Mouse (Mus musculus): Measurements from ENCODE around the gene Grin2b. TPM values are rescaled to one million over a fixed set of nuclear protein-coding genes. Genes with fewer than 3 reads are reported as not detected.
A peak's percentile ranks its signal among the peaks of the same experiment; 100 is the strongest.

The Grin2b gene
- polyA plus RNA-seq, 1 experiment from 2014 or later, result 22.3 TPM

DNA sequence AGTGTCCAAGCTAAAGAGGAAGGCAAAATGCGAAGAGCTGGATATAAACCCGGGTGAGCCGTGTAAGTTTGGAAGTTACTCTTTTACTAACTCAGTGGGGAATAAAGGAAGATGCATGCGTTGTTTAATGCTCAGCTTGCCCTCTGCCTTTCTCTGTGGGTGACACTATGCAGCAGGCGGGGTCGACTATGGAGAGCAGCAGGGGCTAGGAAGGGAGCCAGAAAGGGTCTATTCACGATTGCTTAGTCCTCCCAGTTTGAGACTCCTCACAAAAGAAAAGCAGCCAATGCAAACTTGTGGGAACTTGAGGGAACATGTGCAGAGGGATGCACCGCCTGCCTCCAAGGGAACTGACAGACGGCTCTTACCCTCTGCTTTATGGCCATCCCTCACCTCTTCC, 211.5 kb downstream of the Grin2b start:
- H3K27ac ChIP-seq (ENCODE audit: low read depth, low read length), result no peak overlapping the region
- no peaks in the 10 kb centered on the region for H3K36me3 ChIP-seq (ENCODE audit: control insufficient read depth, insufficient read depth, low read length)
- no peak for ATAC-seq
- peak; percentile 48 for DNase-seq (ENCODE audit: low spot score)
- WGBS, result 23% methylated on average over 9 of the region's 9 CpGs
- H3K27me3 ChIP-seq (replicated peaks; ENCODE audit: control insufficient read depth, insufficient read depth, low read length), result no peaks in the 10 kb centered on the region
- no peaks in the 10 kb centered on the region for H3K9me3 ChIP-seq (replicated peaks; ENCODE audit: control insufficient read depth, low read length)
- H3K4me1 ChIP-seq (ENCODE audit: control insufficient read depth, insufficient read depth, low read length), result no peaks in the 10 kb centered on the region
- no peak overlapping the region for H3K4me2 ChIP-seq (ENCODE audit: low read length)
- H3K4me3 ChIP-seq (ENCODE audit: low read depth, low read length), result no peak overlapping the region
- H3K9ac ChIP-seq (ENCODE audit: low read length), result no peak overlapping the region

DNA sequence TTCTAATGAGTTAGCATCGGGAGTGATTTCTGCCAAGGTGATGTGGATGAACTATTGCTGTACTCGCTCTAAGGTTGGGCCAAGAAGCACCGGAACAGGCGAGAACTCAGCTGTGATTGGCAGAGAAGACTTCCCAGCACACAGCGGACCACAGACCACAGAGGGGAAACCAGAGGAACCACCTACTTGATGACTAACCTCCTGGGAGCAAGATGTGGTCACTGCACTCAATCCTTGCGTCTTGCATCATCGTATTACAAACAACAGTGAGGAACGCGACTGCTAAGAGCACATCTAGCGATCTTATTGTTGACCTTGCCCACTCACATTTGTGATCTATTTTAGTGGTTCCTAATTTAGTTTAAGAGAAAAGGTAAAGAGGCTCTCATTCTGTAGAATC, 213.7 kb downstream of the Grin2b start:
- no peaks in the 10 kb centered on the region for H3K36me3 ChIP-seq (ENCODE audit: control insufficient read depth, insufficient read depth, low read length)
- H3K27ac ChIP-seq (ENCODE audit: low read depth, low read length), result no peak overlapping the region
- DNase-seq (ENCODE audit: low spot score), result no peak
- ATAC-seq, result no peak
- H3K27me3 ChIP-seq (replicated peaks; ENCODE audit: control insufficient read depth, insufficient read depth, low read length), result no peaks in the 10 kb centered on the region
- H3K9ac ChIP-seq (ENCODE audit: low read length), result no peak overlapping the region
- no peak overlapping the region for H3K4me2 ChIP-seq (ENCODE audit: low read length)
- no peak overlapping the region for H3K4me3 ChIP-seq (ENCODE audit: low read depth, low read length)
- no peaks in the 10 kb centered on the region for H3K4me1 ChIP-seq (ENCODE audit: control insufficient read depth, insufficient read depth, low read length)
- WGBS, result 95% methylated on average over 10 of the region's 10 CpGs
- H3K9me3 ChIP-seq (replicated peaks; ENCODE audit: control insufficient read depth, low read length), result no peaks in the 10 kb centered on the region

DNA sequence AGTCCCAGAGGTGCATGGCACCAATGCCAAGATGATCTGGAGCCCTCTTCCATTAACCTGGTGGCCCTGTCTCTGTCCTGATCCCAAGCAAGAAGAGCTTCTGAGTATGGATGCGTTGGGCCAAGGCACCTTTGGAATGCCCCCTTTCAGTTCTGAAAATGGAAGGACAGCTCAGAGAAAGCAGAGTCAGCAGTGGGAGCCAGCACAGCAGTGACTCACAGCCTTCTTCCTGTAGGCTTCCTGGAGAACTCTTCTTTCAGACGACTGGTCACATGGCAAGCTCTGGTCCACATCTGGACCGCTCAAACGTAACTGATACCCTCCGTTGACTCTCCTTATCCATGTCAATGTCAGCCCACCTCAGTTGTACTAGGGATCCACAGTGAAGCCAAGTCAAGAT, 221.6 kb downstream of the Grin2b start:
- no peaks in the 10 kb centered on the region for H3K36me3 ChIP-seq (ENCODE audit: control insufficient read depth, insufficient read depth, low read length)
- 88% methylated on average over 5 of the region's 5 CpGs for WGBS
- H3K4me1 ChIP-seq (ENCODE audit: control insufficient read depth, insufficient read depth, low read length), result no peaks in the 10 kb centered on the region
- no peak overlapping the region for H3K4me2 ChIP-seq (ENCODE audit: low read length)
- H3K4me3 ChIP-seq (ENCODE audit: low read depth, low read length), result no peak overlapping the region
- no peak for DNase-seq (ENCODE audit: low spot score)
- no peaks in the 10 kb centered on the region for H3K27me3 ChIP-seq (replicated peaks; ENCODE audit: control insufficient read depth, insufficient read depth, low read length)
- no peak overlapping the region for H3K27ac ChIP-seq (ENCODE audit: low read depth, low read length)
- no peaks in the 10 kb centered on the region for H3K9me3 ChIP-seq (replicated peaks; ENCODE audit: control insufficient read depth, low read length)
- H3K9ac ChIP-seq (ENCODE audit: low read length), result no peak overlapping the region
- ATAC-seq, result no peak

DNA sequence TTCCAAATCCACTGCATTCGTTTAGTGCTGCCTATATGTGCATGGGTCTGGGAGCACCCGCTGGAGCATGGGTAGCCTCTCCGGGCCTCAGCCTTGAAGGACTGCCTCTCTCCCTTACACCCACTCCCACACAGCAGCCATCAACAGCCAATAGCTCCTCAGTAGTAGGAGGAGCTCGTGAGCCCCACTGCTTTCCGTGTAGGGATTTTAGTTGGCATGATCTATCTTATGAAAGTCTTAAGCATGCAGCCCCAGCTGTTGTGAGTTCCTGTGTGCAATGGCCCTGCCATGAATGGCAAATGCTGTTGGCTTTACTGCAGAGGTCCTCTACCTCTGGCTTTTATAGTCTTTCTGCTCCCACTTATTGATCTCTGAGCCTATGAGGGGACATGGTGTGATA, 227.8 kb downstream of the Grin2b start:
- Histone ChIP-seq H3K9ac (ENCODE audit: low read length) (no peak overlapping the region), H3K4me3 (ENCODE audit: low read depth, low read length) (no peak overlapping the region), H3K4me2 (ENCODE audit: low read length) (no peak overlapping the region), H3K27me3 (replicated peaks; ENCODE audit: control insufficient read depth, insufficient read depth, low read length) (no peaks in the 10 kb centered on the region), H3K27ac (ENCODE audit: low read depth, low read length) (no peak overlapping the region), H3K9me3 (replicated peaks; ENCODE audit: control insufficient read depth, low read length) (no peaks in the 10 kb centered on the region), H3K36me3 (ENCODE audit: control insufficient read depth, insufficient read depth, low read length) (no peaks in the 10 kb centered on the region), H3K4me1 (ENCODE audit: control insufficient read depth, insufficient read depth, low read length) (no peaks in the 10 kb centered on the region)
- 80% methylated on average over 5 of the region's 5 CpGs for WGBS
- no peak for DNase-seq (ENCODE audit: low spot score)
- ATAC-seq, result no peak

- H3K36me3 ChIP-seq (ENCODE audit: control insufficient read depth, insufficient read depth, low read length), result no peaks in the 10 kb centered on the region
- no peak overlapping the region for H3K9ac ChIP-seq (ENCODE audit: low read length)
- no peak overlapping the region for H3K4me2 ChIP-seq (ENCODE audit: low read length)
- no peaks in the 10 kb centered on the region for H3K4me1 ChIP-seq (ENCODE audit: control insufficient read depth, insufficient read depth, low read length)
- H3K4me3 ChIP-seq (ENCODE audit: low read depth, low read length), result no peak overlapping the region
- no peaks in the 10 kb centered on the region for H3K9me3 ChIP-seq (replicated peaks; ENCODE audit: control insufficient read depth, low read length)
- DNase-seq (ENCODE audit: low spot score) (no peak), ATAC-seq (no peak)
- H3K27me3 ChIP-seq (replicated peaks; ENCODE audit: control insufficient read depth, insufficient read depth, low read length), result no peaks in the 10 kb centered on the region
- WGBS, result 91% methylated on average over 5 of the region's 5 CpGs
- H3K27ac ChIP-seq (ENCODE audit: low read depth, low read length), result no peak overlapping the region
These were observed 229.0 kb downstream of the Grin2b start for GRCm38 (mm10) chr6:135944358-135944757.

- ATAC-seq (no peak), DNase-seq (ENCODE audit: low spot score) (no peak)
- H3K4me1 ChIP-seq (ENCODE audit: control insufficient read depth, insufficient read depth, low read length), result no peaks in the 10 kb centered on the region
- H3K9ac ChIP-seq (ENCODE audit: low read length), result no peak overlapping the region
- H3K27me3 ChIP-seq (replicated peaks; ENCODE audit: control insufficient read depth, insufficient read depth, low read length), result no peaks in the 10 kb centered on the region
- no peak overlapping the region for H3K4me3 ChIP-seq (ENCODE audit: low read depth, low read length)
- H3K9me3 ChIP-seq (replicated peaks; ENCODE audit: control insufficient read depth, low read length), result no peaks in the 10 kb centered on the region
- H3K27ac ChIP-seq (ENCODE audit: low read depth, low read length), result no peak overlapping the region
- H3K4me2 ChIP-seq (ENCODE audit: low read length), result no peak overlapping the region
- WGBS, result 75% methylated on average over 6 of the region's 6 CpGs
- H3K36me3 ChIP-seq (ENCODE audit: control insufficient read depth, insufficient read depth, low read length), result no peaks in the 10 kb centered on the region
These were observed 230.1 kb downstream of the Grin2b start for GRCm38 (mm10) chr6:135943121-135943617.

GRCm38 (mm10) chr6:135932924-135933323, 240.4 kb downstream of the Grin2b start:
- Histone ChIP-seq H3K36me3 (ENCODE audit: control insufficient read depth, insufficient read depth, low read length) (no peaks in the 10 kb centered on the region), H3K4me3 (ENCODE audit: low read depth, low read length) (no peak overlapping the region), H3K9me3 (replicated peaks; ENCODE audit: control insufficient read depth, low read length) (no peaks in the 10 kb centered on the region), H3K27ac (ENCODE audit: low read depth, low read length) (no peak overlapping the region), H3K4me2 (ENCODE audit: low read length) (no peak overlapping the region), H3K27me3 (replicated peaks; ENCODE audit: control insufficient read depth, insufficient read depth, low read length) (no peaks in the 10 kb centered on the region), H3K9ac (ENCODE audit: low read length) (no peak overlapping the region), H3K4me1 (ENCODE audit: control insufficient read depth, insufficient read depth, low read length) (no peaks in the 10 kb centered on the region)
- DNase-seq (ENCODE audit: low spot score) (no peak), ATAC-seq (no peak)
- WGBS, result 89% methylated on average over 3 of the region's 3 CpGs

DNA sequence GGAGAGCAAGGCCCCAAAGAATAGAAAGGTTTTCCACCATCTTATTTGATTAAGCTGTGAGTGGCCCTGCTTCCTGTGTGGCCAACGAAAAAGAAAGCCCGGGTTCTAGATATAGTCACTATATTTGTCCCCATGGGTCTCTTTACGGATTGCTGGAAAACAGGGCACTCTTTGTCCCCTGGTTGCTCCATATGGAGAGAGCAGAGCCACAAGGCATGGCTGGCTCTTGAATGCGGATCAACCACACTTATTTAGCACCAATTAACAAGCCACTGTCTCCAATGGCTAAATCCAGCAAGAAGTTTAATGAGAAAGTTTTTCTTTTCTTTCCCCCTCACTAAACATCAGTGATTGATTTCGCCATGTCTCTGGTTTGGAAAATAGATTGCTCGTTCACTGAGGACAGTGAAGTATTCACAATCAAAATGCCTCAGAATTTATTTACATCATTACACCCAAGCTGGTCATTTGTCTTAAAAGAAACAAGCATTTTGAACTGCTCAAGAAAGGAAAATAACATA, 240.9 kb downstream of the Grin2b start:
- ATAC-seq (peak; percentile 50; the same call in 1 of the 2 replicates), DNase-seq (ENCODE audit: low spot score) (peak; percentile 35)
- no peaks in the 10 kb centered on the region for H3K9me3 ChIP-seq (replicated peaks; ENCODE audit: control insufficient read depth, low read length)
- H3K9ac ChIP-seq (ENCODE audit: low read length), result no peak overlapping the region
- no peak overlapping the region for H3K4me3 ChIP-seq (ENCODE audit: low read depth, low read length)
- 19% methylated on average over 6 of the region's 6 CpGs for WGBS
- no peaks in the 10 kb centered on the region for H3K36me3 ChIP-seq (ENCODE audit: control insufficient read depth, insufficient read depth, low read length)
- no peaks in the 10 kb centered on the region for H3K4me1 ChIP-seq (ENCODE audit: control insufficient read depth, insufficient read depth, low read length)
- no peak overlapping the region for H3K27ac ChIP-seq (ENCODE audit: low read depth, low read length)
- no peak overlapping the region for H3K4me2 ChIP-seq (ENCODE audit: low read length)
- H3K27me3 ChIP-seq (replicated peaks; ENCODE audit: control insufficient read depth, insufficient read depth, low read length), result no peaks in the 10 kb centered on the region

DNA sequence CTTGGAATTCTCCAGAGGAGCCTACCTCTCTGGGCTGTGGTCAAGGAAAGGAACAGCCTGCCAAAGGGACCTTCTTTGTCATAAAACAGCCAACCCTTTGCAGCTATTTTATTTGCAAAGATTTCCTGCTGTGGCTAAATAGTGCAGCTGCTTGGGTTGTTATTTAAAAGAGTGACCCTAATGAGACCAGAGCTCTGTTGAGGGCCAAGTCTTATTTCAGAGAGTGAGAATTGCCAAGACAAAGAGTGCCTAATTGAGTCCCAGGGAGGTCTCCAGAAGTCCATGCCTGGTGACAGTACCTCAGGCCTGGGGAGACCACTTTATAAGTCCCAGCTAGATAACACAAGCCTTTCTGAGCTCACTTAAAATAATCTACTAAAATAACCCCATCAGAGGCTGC, 255.6 kb downstream of the Grin2b start:
- no peaks in the 10 kb centered on the region for H3K4me1 ChIP-seq (ENCODE audit: control insufficient read depth, insufficient read depth, low read length)
- DNase-seq (ENCODE audit: low spot score), result peak; percentile 24
- no peak overlapping the region for H3K27ac ChIP-seq (ENCODE audit: low read depth, low read length)
- no peak overlapping the region for H3K4me3 ChIP-seq (ENCODE audit: low read depth, low read length)
- H3K36me3 ChIP-seq (ENCODE audit: control insufficient read depth, insufficient read depth, low read length), result no peaks in the 10 kb centered on the region
- no peak overlapping the region for H3K9ac ChIP-seq (ENCODE audit: low read length)
- peak; percentile 20; the same call in 1 of the 2 replicates for ATAC-seq
- H3K4me2 ChIP-seq (ENCODE audit: low read length), result no peak overlapping the region
- H3K27me3 ChIP-seq (replicated peaks; ENCODE audit: control insufficient read depth, insufficient read depth, low read length), result no peaks in the 10 kb centered on the region
- no peaks in the 10 kb centered on the region for H3K9me3 ChIP-seq (replicated peaks; ENCODE audit: control insufficient read depth, low read length)

Measured in forebrain, embryonic 14.5 days (tissue).